Mouse (Mus musculus) left cerebral cortex, postnatal 10 days (tissue): ENCODE measurements around the gene Olfr583. TPM values are rescaled to one million over a fixed set of nuclear protein-coding genes. Genes with fewer than 3 reads are reported as not detected.

Source experiments
- DNase-seq, 2 experiments: peaks; one replicate each; pipeline ENCODE4 v3.0.0; 2021 to 2022; ENCODE audit warnings: low spot score in 2 of 2, mixed read lengths in 1 of 2; ENCODE audit errors: extremely low spot score in 1 of 2
- intact Hi-C: fragments of 180-260 bp; cut with DNase I; formaldehyde crosslinking; loops from one replicate; pipeline ENCODE4 v1.15.1; 2025
- total RNA-seq, 2 experiments: library from RNA; stranded (reverse); gene quantifications; 2 replicates each; pipeline ENCODE4 v1.2.3; 2021

Olfr583 gene
- not detected for total RNA-seq

GRCm38 (mm10) chr7:103051000-103051399 lies at the start of gene Olfr583:
TSS of gene Olfr583 (plus strand) at chr7:103051300.
- no peak for DNase-seq
- intact Hi-C loops = no loop called here

GRCm38 (mm10) chr7:103037724-103038123 lies 13.4 kb upstream of the Olfr583 start, which contains the start of gene Olfr582:
TSS of gene Olfr582 (plus strand) at chr7:103038024.
- no peak for DNase-seq
- intact Hi-C loops = no loop called here

- DNase-seq = no peak
- intact Hi-C loops = no loop called here
Observed at GRCm38 (mm10) chr7:103081585-103081984, 30.5 kb downstream of the Olfr583 start, which contains the start of gene Olfr584. TSS of gene Olfr584 (plus strand) at chr7:103081885.

GRCm38 (mm10) chr7:103097420-103097819 lies 46.3 kb downstream of the Olfr583 start, which contains the start of gene Olfr585:
TSS of gene Olfr585 (plus strand) at chr7:103097720.
- DNase-seq = no peak
- intact Hi-C loops = no loop called here

Other genes with a start within 250 kb of the Olfr583 start
- not detected for gene Olfr564, start 247.8 kb upstream of the Olfr583 start, total RNA-seq
- gene Olfr566, start 192.5 kb upstream of the Olfr583 start, total RNA-seq = not detected
- not detected for gene Olfr568, start 174.2 kb upstream of the Olfr583 start, total RNA-seq
- gene Olfr569, start 160.4 kb upstream of the Olfr583 start, total RNA-seq = not detected
- not detected for gene Olfr570, start 156.7 kb upstream of the Olfr583 start, total RNA-seq
- not detected for gene Olfr571, start 133.8 kb upstream of the Olfr583 start, total RNA-seq
- not detected for gene Olfr572, start 126.9 kb upstream of the Olfr583 start, total RNA-seq
- not detected for gene Olfr573-ps1, start 108.7 kb upstream of the Olfr583 start, total RNA-seq
- not detected for gene Olfr574, start 102.8 kb upstream of the Olfr583 start, total RNA-seq
- not detected for gene Olfr575, start 92.5 kb upstream of the Olfr583 start, total RNA-seq
- not detected for gene Olfr576, start 88.6 kb upstream of the Olfr583 start, total RNA-seq
- not detected for gene Olfr577, start 75.4 kb upstream of the Olfr583 start, total RNA-seq
- not detected for gene Olfr578, start 62.0 kb upstream of the Olfr583 start, total RNA-seq
- not detected for gene Olfr582, start 13.3 kb upstream of the Olfr583 start, total RNA-seq
- gene Olfr584, start 30.6 kb downstream of the Olfr583 start, total RNA-seq = not detected
- gene Olfr585, start 46.4 kb downstream of the Olfr583 start, total RNA-seq = not detected
- gene Olfr586, start 74.3 kb downstream of the Olfr583 start, total RNA-seq = not detected
- gene Olfr588-ps1, start 89.6 kb downstream of the Olfr583 start, total RNA-seq = not detected
- not detected for gene Olfr589, start 105.1 kb downstream of the Olfr583 start, total RNA-seq
- not detected for gene Olfr591, start 127.0 kb downstream of the Olfr583 start, total RNA-seq
- gene Olfr592, start 133.5 kb downstream of the Olfr583 start, total RNA-seq = not detected
- gene Olfr593, start 160.6 kb downstream of the Olfr583 start, total RNA-seq = not detected
- gene Olfr594, start 165.7 kb downstream of the Olfr583 start, total RNA-seq = not detected
- not detected for gene Usp17ld, start 201.2 kb downstream of the Olfr583 start, total RNA-seq